Mouse (Mus musculus) lung, embryonic 15.5 days (tissue): ENCODE measurements around the gene Rnase2b. TPM values are rescaled to one million over a fixed set of nuclear protein-coding genes. Genes with fewer than 3 reads are reported as not detected.
"Not testable (repeated sequence)": the region's sequence is repeated elsewhere in the genome, so short reads cannot be mapped to it uniquely, and the experiment has no call there.

Experiments
- ATAC-seq: fragments of 200-750 bp; cut with Nextera tagmentation; 2 replicates; pipeline ENCODE4 v1.8.0; 2017; ENCODE audit warnings: moderate number of reproducible peaks, borderline replicate concordance; ENCODE audit not compliant: low FRiP score, low TSS enrichment; ENCODE audit errors: extremely low read depth
- H3K27ac ChIP-seq: fragments of 300-500 bp; sonication (generic); 2 replicates; pipeline ENCODE4 v1.5.1; 2015; ENCODE audit warnings: moderate library complexity, mild to moderate bottlenecking, inconsistent platforms
- H3K27me3 ChIP-seq: fragments of 300-500 bp; sonication (generic); 2 replicates; pipeline ENCODE4 v1.6.1; 2015; ENCODE audit warnings: inconsistent platforms
- H3K36me3 ChIP-seq: fragments of 300-500 bp; sonication (generic); 2 replicates; pipeline ENCODE4 v1.6.1; 2015; ENCODE audit warnings: inconsistent platforms
- H3K4me1 ChIP-seq: fragments of 300-500 bp; sonication (generic); 2 replicates; pipeline ENCODE4 v1.6.1; 2015; ENCODE audit warnings: inconsistent platforms
- H3K4me2 ChIP-seq: fragments of 300-500 bp; sonication (generic); 2 replicates; pipeline ENCODE4 v1.6.1; 2015; ENCODE audit warnings: inconsistent platforms, mild to moderate bottlenecking, moderate library complexity
- H3K4me3 ChIP-seq: fragments of 300-500 bp; sonication (generic); 2 replicates; pipeline ENCODE4 v1.5.1; 2015; ENCODE audit warnings: mild to moderate bottlenecking, inconsistent platforms
- H3K9ac ChIP-seq: fragments of 300-500 bp; sonication (generic); 2 replicates; pipeline ENCODE4 v1.6.1; 2015; ENCODE audit warnings: inconsistent platforms
- H3K9me3 ChIP-seq: fragments of 300-500 bp; sonication (generic); 2 replicates; pipeline ENCODE4 v1.6.1; 2016; ENCODE audit warnings: inconsistent platforms
- WGBS: fragments of 180-500 bp; shearing (Covaris S2); methylation state at CpG from one replicate; pipeline ENCODE4 v1.1.7; 2015; 5-methylcytosine and 5-hydroxymethylcytosine counted together
- polyA plus RNA-seq: library from polyadenylated mRNA; unstranded; fragments of >200 nt; fragmentation: Nextera tagmentation; extraction: Ambion mirVana; gene quantifications from 2 replicates; pipeline ENCODE4 v1.2.1, GENCODE M21; 2015

Gene Rnase2b
- polyA plus RNA-seq, 1 experiment from 2014 or later, result not detected

DNA sequence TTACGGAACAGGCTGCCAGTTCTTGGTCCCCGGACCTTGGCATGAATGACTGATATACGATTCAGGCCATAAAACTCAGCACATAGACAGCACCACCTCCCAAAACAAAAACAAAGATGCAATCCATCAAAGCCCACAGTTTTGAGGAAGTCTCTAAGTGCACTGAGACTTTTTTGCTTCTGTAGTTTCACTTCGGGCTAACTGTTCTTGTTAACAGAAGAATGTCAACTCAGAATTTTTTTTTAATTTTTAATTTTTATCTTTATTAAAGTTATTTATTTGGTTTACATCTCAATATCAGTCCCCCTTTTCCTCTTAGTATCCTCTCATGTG is 5.4 kb upstream of the Rnase2b start:
- no peak for ATAC-seq
- H3K9me3 ChIP-seq, result no peaks in the 10 kb centered on the region
- no peaks in the 10 kb centered on the region for H3K36me3 ChIP-seq
- no peaks in the 10 kb centered on the region for H3K27me3 ChIP-seq
- H3K27ac ChIP-seq, result no peak overlapping the region
- H3K9ac ChIP-seq, result no peak overlapping the region
- 58% methylated on average over 4 of the region's 4 CpGs for WGBS
- H3K4me1 ChIP-seq, result no peaks in the 10 kb centered on the region
- H3K4me2 ChIP-seq, result no peak overlapping the region
- no peak overlapping the region for H3K4me3 ChIP-seq

DNA sequence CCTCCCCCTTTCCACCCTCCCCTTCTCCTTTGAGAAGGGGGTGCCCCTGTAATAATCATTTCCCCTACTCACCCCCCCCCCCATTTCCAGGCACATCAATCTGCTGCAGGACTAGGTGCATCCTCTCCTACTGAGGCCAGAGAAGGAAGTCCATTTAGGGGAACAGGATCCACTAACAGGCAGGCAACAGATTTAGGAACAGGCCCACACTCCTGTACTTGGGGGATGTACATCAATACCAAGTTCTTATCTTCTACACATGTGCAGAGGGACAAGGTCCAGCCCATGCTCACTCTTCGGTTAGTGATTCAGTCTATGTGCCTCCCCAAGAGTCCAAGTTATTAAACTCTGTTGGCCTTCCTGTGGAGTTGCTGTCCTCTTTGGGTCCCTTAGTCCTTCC is 5.0 kb upstream of the Rnase2b start:
- no peaks in the 10 kb centered on the region for H3K4me1 ChIP-seq
- H3K27me3 ChIP-seq, result no peaks in the 10 kb centered on the region
- 86% methylated on average over 1 of the region's 1 CpGs for WGBS
- no peak for ATAC-seq
- no peak overlapping the region for H3K9ac ChIP-seq
- H3K4me3 ChIP-seq, result no peak overlapping the region
- H3K4me2 ChIP-seq, result no peak overlapping the region
- no peaks in the 10 kb centered on the region for H3K9me3 ChIP-seq
- no peaks in the 10 kb centered on the region for H3K36me3 ChIP-seq
- no peak overlapping the region for H3K27ac ChIP-seq

DNA sequence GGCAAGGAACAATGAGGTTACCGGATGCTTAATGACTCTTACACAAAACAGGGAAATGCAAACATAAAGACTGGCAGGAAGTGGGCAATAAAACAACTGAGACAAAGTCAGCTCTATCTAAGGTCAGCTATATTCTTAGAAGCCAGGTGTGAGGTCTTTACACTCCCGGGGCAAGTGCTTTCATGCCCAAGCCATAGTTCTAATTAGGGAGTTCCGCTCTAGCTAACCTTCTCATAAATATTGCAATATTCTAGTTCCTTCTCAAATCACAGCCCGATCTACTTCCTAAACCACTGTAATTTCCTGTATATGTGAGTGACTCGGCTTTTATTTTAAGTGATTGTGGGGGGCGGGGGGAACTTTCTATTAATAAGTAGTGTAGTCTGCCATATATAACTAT is 1.3 kb downstream of the Rnase2b start:
- not testable (repeated sequence) for H3K27me3 ChIP-seq, H3K27ac ChIP-seq, H3K36me3 ChIP-seq, H3K9ac ChIP-seq, H3K4me1 ChIP-seq, H3K4me3 ChIP-seq, H3K9me3 ChIP-seq, H3K4me2 ChIP-seq, ATAC-seq
- 80% methylated on average over 6 of the region's 6 CpGs for WGBS

DNA sequence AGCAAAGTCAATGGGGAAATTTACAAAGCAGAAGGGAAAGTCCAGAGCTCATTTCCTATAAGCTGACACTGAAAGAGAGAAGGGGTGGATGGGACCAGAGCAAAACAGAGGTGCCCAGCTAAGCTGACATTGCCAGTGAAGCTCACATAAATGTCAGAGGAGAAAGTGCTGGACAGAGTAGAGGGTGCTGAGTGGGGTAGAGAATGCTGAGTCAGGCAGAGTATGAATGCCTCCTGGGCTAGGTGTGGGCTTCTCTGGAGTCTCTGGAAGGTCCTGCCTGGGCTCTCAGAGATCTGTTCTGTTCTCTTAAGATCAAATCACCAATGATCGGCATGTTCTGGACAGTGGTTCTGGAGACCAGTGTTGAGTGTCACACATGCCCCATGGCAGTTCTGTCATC is 3.4 kb downstream of the Rnase2b start:
- H3K27ac ChIP-seq, result no peak overlapping the region
- no peak overlapping the region for H3K4me2 ChIP-seq
- no peak overlapping the region for H3K9ac ChIP-seq
- 87% methylated on average over 1 of the region's 1 CpGs for WGBS
- H3K9me3 ChIP-seq, result no peaks in the 10 kb centered on the region
- ATAC-seq, result no peak
- H3K27me3 ChIP-seq, result no peaks in the 10 kb centered on the region
- no peak overlapping the region for H3K4me3 ChIP-seq
- H3K4me1 ChIP-seq, result no peaks in the 10 kb centered on the region
- H3K36me3 ChIP-seq, result no peaks in the 10 kb centered on the region

DNA sequence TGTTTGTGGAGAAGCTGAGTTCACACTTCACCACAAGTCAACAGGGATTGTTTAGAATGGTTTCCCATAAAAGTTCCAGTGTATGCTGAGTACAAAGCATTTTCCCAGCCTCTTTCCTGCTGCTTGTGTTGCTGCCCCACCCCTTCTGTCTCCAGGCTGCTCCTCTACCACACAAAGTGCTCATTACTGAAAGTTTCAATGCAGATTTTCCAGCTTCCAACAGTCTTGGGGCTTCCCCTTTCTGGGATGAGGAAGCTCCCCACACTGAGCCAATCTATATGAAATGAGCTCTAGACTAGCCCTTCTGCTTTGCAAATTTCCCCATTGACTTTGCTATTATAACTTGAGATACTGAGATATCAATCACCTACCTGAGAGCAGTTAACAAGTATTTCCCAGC is 4.0 kb downstream of the Rnase2b start:
- Histone ChIP-seq H3K4me1 (no peaks in the 10 kb centered on the region), H3K4me3 (no peak overlapping the region), H3K36me3 (no peaks in the 10 kb centered on the region), H3K9ac (no peak overlapping the region), H3K4me2 (no peak overlapping the region), H3K27ac (no peak overlapping the region), H3K27me3 (no peaks in the 10 kb centered on the region), H3K9me3 (no peaks in the 10 kb centered on the region)
- ATAC-seq, result no peak

DNA sequence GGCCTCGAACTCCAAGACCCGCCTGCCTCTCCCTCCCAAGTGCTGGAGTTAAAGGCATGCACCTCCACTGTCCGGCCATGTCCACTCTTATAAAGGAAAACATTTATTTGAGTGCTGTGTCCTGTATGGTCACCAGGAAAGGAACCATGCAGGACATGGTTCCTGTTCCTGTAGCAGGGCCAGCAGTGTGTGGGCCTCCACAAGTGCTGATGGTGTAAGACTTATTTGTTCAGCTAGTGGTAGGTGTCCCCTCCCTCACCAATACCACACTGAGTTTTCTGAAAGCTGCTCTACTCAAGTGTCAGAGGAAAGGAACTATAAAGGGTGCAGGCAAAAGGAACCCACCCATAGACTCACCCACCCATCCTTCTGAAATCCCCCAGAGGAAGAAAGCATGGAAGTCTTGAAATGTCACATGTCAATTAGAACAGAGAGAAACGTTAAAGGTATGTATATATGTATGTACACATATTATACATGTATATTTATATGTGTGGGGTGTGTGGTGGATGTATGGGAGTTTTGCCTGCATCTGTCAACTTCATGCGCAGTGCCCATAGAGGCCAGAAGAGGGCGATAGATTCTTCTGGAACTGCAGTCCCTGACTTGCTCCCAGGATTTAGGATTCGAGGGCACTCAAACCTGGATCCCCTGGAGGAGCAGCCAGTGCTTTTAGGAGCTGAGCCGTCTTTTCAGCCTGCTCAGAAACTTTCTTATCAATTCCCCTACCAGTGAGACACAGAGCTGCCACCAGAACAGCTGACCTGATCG is 10.2 kb downstream of the Rnase2b start:
- 30% methylated on average over 9 of the region's 9 CpGs for WGBS
- H3K36me3 ChIP-seq, H3K27ac ChIP-seq, ATAC-seq, H3K9me3 ChIP-seq, H3K4me1 ChIP-seq, H3K27me3 ChIP-seq, H3K4me3 ChIP-seq, H3K4me2 ChIP-seq, H3K9ac ChIP-seq: not testable (repeated sequence)

DNA sequence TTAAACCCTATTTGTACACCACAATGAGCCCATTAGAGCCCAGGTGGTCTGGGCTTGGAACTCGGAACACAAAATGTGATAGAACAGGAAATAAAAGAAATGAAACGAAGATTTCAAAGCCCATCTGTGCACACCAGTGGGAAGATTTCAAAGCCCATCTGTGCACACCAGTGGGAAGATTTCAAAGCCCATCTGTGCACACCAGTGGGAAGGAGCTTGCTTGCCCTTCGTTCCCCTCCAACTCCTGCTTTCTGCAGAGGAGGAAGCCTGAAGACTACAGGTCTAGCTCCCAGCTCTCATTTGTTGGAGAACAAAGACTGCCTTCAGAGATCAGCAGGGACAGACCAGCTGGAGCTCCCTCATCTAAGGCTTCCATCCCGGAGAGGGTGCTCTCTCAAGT is 10.9 kb downstream of the Rnase2b start:
- H3K4me2 ChIP-seq, H3K27ac ChIP-seq, H3K9me3 ChIP-seq, H3K36me3 ChIP-seq, H3K9ac ChIP-seq, H3K4me1 ChIP-seq, ATAC-seq, H3K4me3 ChIP-seq, H3K27me3 ChIP-seq: not testable (repeated sequence)
- whole genome bisulfite sequencing, result 48% methylated on average over 4 of the region's 4 CpGs

DNA sequence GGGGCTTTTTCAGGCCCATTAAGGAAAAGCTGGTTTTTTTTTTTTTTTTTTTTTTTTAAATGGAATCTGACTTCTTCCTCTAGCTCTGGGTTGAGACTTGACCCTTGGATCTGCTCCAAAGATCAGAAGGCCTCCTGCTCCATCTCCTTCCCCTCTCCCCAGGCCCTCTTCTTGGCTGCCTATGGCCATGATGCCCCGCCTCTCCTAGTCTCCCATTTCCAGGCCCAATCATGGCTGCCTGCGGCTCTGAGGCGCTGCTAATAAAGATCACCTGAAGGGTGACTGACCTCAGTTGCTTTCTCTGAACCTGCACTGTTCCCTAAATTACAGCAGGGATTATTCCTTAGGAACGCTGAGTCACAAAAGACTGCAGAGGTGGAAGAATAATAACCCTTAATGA is 11.8 kb downstream of the Rnase2b start:
- Histone ChIP-seq H3K36me3 (no peaks in the 10 kb centered on the region), H3K4me2 (no peak overlapping the region), H3K4me3 (no peak overlapping the region), H3K27me3 (no peaks in the 10 kb centered on the region), H3K4me1 (no peaks in the 10 kb centered on the region), H3K27ac (no peak overlapping the region), H3K9me3 (no peaks in the 10 kb centered on the region), H3K9ac (no peak overlapping the region)
- ATAC-seq, result no peak
- 76% methylated on average over 4 of the region's 4 CpGs for WGBS

DNA sequence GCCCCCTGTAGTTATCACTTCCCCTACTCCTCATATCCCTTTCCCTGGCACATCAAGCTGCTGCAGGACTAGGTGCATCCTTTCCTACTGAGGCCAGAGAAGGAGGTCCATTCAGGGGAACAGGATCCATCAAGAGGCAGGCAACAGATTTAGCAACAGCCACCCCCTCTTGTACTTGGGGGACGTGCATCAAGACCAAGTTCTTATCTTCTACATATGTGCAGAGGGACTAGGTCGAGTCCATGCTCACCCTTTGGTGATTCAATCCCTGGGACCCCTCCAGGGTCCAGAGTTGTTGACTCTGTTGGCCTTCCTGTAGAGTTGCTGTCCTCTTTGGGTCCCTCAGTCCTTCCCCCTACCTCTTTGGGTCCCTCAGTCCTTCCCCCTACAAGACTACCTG is 19.0 kb downstream of the Rnase2b start:
- not testable (repeated sequence) for H3K27ac ChIP-seq, H3K4me2 ChIP-seq, H3K9me3 ChIP-seq, H3K4me1 ChIP-seq, ATAC-seq, H3K4me3 ChIP-seq, H3K36me3 ChIP-seq, H3K27me3 ChIP-seq, H3K9ac ChIP-seq
- 75% methylated on average over 2 of the region's 2 CpGs for WGBS

DNA sequence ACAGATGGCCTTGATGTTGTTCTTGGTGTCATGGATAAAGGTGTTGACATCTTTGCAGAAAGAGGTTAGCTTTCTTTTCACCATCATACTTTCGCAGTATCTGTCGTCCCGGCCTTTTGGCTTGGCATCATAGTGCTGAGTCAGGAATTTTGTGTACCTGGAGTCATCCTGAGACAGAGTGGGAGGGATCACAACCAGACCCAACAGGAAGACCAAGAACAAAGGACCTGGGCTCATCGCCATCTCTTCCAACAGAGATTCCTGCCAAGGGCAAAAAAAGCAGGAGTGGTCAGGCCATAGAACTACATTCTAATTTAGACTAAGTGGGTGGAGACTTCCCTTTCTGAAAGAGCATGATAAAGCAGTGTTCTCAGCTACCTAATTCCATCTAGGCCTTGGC is 33.6 kb downstream of the Rnase2b start:
- Histone ChIP-seq H3K36me3 (no peaks in the 10 kb centered on the region), H3K27ac (no peak overlapping the region), H3K4me2 (no peak overlapping the region), H3K9ac (no peak overlapping the region), H3K4me3 (no peak overlapping the region), H3K9me3 (no peaks in the 10 kb centered on the region), H3K4me1 (no peaks in the 10 kb centered on the region), H3K27me3 (no peaks in the 10 kb centered on the region)
- 84% methylated on average over 4 of the region's 4 CpGs for WGBS
- ATAC-seq, result no peak

DNA sequence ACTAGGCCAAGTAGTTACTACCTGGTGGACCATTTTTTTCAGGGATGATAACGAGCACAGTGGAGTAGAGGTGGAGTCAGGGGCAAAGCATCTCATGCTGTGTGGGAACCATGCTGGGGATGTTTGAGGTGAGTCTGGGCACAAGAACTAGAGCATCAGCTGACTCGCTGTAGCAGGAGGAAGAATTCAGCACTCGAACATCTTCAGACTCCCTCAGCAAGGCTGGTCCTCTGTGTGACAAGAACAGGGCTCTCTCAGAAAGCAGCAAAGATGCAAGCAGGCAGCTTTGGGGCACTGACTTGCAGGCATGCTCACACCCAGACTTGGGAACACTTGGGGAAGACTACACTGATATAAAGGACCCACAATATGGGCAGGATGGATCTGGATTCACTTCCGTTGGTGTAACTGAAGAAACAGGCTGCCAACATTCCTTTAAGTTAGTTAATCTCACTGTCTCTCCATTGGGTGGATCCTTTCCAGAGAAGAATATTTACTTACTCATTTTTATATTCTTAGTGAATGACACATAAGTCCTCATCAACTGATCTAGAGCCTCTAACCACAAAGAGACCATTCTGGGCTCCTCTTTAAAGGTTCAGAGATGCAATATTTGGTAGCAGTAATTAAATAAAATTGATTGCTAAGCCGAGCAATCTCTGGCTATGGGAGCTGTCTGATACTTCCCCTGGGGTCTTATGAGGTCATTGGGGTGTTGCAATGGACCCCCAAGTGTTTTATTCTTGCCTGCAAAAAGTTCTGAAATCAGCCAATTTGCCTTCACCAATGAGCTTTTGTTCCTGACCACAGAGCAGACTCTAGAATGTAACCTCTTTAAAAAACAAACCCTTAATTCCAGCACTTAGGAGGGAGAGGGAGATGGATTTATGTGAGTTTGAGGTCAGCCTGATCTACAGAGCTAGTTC is 37.3 kb downstream of the Rnase2b start, which contains the start of gene Ang2:
Ang2 (minus strand) TSS at position 51 of the 926 bp plus-strand sequence.
- H3K4me2 ChIP-seq, result no peak within 1 kb of the TSS
- H3K9ac ChIP-seq, result no peak within 1 kb of the TSS
- no peak within 1 kb of the TSS for H3K27ac ChIP-seq
- 66% methylated on average over 5 of the region's 5 CpGs for WGBS
- H3K4me3 ChIP-seq, result no peak within 1 kb of the TSS
- H3K4me1 ChIP-seq, result no peaks in the 10 kb centered on the region
- no peaks in the 10 kb centered on the region for H3K9me3 ChIP-seq
- H3K27me3 ChIP-seq, result no peaks in the 10 kb centered on the region
- H3K36me3 ChIP-seq, result no peaks in the 10 kb centered on the region
- ATAC-seq, result no peak

DNA sequence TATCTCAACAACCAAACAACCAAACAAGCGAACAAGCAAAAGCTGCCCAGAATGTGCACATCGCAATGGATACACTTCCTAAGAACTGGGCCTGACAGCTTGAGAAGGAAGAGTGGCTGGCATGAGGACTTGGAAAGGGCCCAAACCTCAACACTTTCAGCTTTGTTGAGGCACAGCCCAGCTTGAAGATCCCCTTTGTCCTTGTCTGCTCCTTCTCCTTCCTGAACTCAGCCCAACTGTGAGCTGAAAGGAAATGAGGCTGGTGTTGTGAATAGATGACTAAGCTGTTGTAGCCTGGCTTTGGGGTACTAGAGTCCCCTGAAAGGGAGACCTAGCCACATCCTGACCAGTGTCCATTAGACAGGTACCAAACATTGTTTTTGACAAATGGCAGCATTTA is 38.0 kb downstream of the Rnase2b start:
- Histone ChIP-seq H3K36me3 (no peaks in the 10 kb centered on the region), H3K27ac (no peak overlapping the region), H3K4me1 (no peaks in the 10 kb centered on the region), H3K27me3 (no peaks in the 10 kb centered on the region), H3K4me2 (no peak overlapping the region), H3K9me3 (no peaks in the 10 kb centered on the region), H3K4me3 (no peak overlapping the region), H3K9ac (no peak overlapping the region)
- WGBS, result 83% methylated on average over 2 of the region's 2 CpGs
- ATAC-seq, result no peak
